Mouse (Mus musculus) midbrain, embryonic 14.5 days (tissue): Measurements from ENCODE around the gene Gm10160. TPM values are rescaled to one million over a fixed set of nuclear protein-coding genes. Genes with fewer than 3 reads are reported as not detected.
"Not testable (repeated sequence)": the region's sequence is repeated elsewhere in the genome, so short reads cannot be mapped to it uniquely, and the experiment has no call there.

Source experiments
- ATAC-seq: fragments of 200-750 bp; cut with Nextera tagmentation; 2 replicates; pipeline ENCODE4 v1.8.0; 2017; ENCODE audit warnings: moderate number of reproducible peaks, moderate library complexity; ENCODE audit not compliant: low FRiP score, low TSS enrichment
- DNase-seq: peaks from one replicate; pipeline ENCODE4 v3.0.0-alpha.2; 2015
- H3K27ac ChIP-seq: fragments of 300-500 bp; sonication (generic); replicated peaks from 2 replicates; pipeline ENCODE4 v1.5.1; 2014; ENCODE audit warnings: mild to moderate bottlenecking, low read depth, low read length, moderate library complexity
- H3K27me3 ChIP-seq: fragments of 300-500 bp; sonication (generic); 2 replicates; pipeline ENCODE4 v1.6.1; 2014; ENCODE audit warnings: low read length, control low read depth, mixed read lengths; ENCODE audit not compliant: control insufficient read depth, insufficient read depth
- H3K36me3 ChIP-seq: fragments of 300-500 bp; sonication (generic); 2 replicates; pipeline ENCODE4 v1.6.1; 2014; ENCODE audit warnings: low read length, control low read depth; ENCODE audit not compliant: control insufficient read depth, insufficient read depth
- H3K4me1 ChIP-seq: fragments of 300-500 bp; sonication (generic); 2 replicates; pipeline ENCODE4 v1.6.1; 2014; ENCODE audit warnings: mild to moderate bottlenecking, antibody characterized with exemption, low read length, control low read depth; ENCODE audit not compliant: control insufficient read depth, insufficient read depth
- H3K4me2 ChIP-seq: fragments of 300-500 bp; sonication (generic); 2 replicates; pipeline ENCODE4 v1.6.1; 2014; ENCODE audit warnings: mild to moderate bottlenecking, low read length, moderate library complexity
- H3K4me3 ChIP-seq: fragments of 300-500 bp; sonication (generic); replicated peaks from 2 replicates; pipeline ENCODE4 v1.5.1; 2014; ENCODE audit warnings: low read depth, low read length
- H3K9ac ChIP-seq: fragments of 300-500 bp; sonication (generic); replicated peaks from 2 replicates; pipeline ENCODE4 v1.6.1; 2014; ENCODE audit warnings: mild to moderate bottlenecking, low read length, moderate library complexity
- H3K9me3 ChIP-seq: fragments of 300-500 bp; sonication (generic); 2 replicates; pipeline ENCODE4 v1.6.1; 2016; ENCODE audit warnings: low read length, control low read depth, mixed read lengths; ENCODE audit not compliant: control insufficient read depth
- WGBS: fragments of 180-500 bp; shearing (Covaris S2); extraction: QIAGEN DNeasy Blood & Tissue Kit; methylation state at CpG from one replicate; pipeline ENCODE4 v1.1.7; 2014; 5-methylcytosine and 5-hydroxymethylcytosine counted together
- polyA plus RNA-seq: library from polyadenylated mRNA; unstranded; fragments of >200 nt; fragmentation: Nextera tagmentation; extraction: Ambion mirVana; gene quantifications from 2 replicates; pipeline ENCODE4 v1.2.1, GENCODE M21; 2014

Gene Gm10160
- polyA plus RNA-seq, 1 experiment from 2014 or later = not detected

DNA sequence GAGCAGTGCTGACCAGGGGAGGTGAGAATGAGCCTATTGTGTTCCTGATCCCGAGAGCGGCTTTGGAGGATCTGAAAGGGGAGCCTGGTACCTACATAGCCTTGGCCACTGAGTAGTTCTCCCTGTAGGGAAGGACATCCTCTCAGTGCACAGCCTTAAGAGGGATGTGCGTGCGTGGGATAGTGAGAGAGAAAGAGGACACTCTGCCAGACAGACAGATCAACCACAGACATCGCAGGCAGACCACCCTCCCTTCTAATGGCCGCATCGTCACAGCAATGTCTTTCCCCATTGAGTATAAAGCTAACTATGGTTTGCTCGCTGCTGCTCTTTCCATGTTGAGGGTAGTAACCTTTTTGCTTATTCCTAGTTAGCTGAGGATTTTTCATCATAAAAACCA is 11.7 kb downstream of the Gm10160 start:
- 68% methylated on average over 8 of the region's 8 CpGs for WGBS
- H3K9ac ChIP-seq = no peak overlapping the region
- DNase-seq (no peak), ATAC-seq (no peak)
- H3K4me1 ChIP-seq = no peaks in the 10 kb centered on the region
- no peaks in the 10 kb centered on the region for H3K27me3 ChIP-seq
- H3K4me2 ChIP-seq = no peak overlapping the region
- H3K36me3 ChIP-seq = no peaks in the 10 kb centered on the region
- H3K27ac ChIP-seq = no peak overlapping the region
- H3K9me3 ChIP-seq = no peaks in the 10 kb centered on the region
- no peak overlapping the region for H3K4me3 ChIP-seq

DNA sequence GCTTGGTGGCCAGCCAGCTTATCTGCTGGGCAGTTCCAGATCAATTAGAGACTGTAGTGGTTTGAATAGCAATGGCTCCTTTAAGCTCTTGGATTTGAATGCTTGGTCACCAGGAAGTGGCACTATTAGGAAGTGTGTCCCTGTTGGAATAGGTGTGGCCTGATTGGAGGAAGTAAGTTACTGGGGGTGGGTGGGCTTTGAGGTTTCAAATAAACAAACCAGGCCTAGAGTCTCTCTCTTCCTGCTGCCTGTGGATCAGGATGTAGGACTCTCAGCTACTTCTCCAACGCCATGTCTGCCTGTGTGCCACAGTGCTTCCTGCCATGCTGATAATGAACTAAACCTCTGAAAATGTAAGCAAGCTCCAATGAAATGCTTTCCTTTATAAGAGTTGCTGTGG is 12.6 kb downstream of the Gm10160 start:
- H3K4me3 ChIP-seq = no peak overlapping the region
- no peak for DNase-seq
- H3K9ac ChIP-seq = no peak overlapping the region
- H3K27ac ChIP-seq = no peak overlapping the region
- no peaks in the 10 kb centered on the region for H3K27me3 ChIP-seq
- no peak overlapping the region for H3K4me2 ChIP-seq
- no peak for ATAC-seq
- no peaks in the 10 kb centered on the region for H3K36me3 ChIP-seq
- no peaks in the 10 kb centered on the region for H3K4me1 ChIP-seq
- 76% methylated on average over 1 of the region's 1 CpGs for WGBS
- H3K9me3 ChIP-seq = no peaks in the 10 kb centered on the region

DNA sequence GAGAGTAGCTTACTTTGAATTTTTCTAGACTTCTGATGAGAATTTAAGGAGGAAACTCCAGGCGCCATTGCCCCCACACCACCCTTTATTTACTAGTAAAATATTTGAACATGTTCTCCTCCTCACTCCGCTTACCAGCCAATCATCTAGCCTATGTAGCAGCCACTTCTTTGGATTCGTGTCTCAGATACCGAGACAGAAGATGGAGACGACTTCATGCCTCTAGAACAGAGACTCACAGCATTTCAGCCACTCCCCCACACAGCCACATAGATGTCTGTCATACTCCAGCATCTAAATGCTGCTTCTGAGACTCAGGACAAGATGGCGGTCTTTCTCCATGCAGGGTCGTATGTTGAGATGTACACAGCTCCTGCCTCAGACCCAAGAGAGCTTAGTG is 13.5 kb downstream of the Gm10160 start:
- no peaks in the 10 kb centered on the region for H3K4me1 ChIP-seq
- no peaks in the 10 kb centered on the region for H3K27me3 ChIP-seq
- no peak overlapping the region for H3K9ac ChIP-seq
- 89% methylated on average over 7 of the region's 7 CpGs for WGBS
- no peak overlapping the region for H3K4me2 ChIP-seq
- H3K36me3 ChIP-seq = no peaks in the 10 kb centered on the region
- H3K4me3 ChIP-seq = no peak overlapping the region
- no peak for DNase-seq
- H3K9me3 ChIP-seq = no peaks in the 10 kb centered on the region
- ATAC-seq = no peak
- H3K27ac ChIP-seq = no peak overlapping the region

DNA sequence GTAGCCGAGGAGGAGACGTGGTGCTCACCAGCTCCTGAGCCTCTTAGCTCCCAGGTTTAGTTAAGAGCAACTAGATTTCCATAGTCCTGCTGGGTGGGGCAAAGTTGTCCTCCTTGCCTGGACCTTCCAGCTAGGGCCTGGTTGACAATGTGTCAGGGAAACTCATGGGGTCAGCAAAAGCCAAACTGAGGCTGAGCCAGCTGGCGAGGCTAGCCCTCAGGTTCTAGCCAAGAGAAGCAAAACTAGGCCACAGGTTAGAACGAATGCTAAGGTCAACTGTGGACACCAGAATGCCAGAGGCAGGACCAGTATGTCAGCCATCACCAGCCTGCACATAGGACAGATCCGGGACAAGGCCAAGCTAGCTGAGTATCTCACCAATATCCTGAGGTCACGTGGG is 14.2 kb downstream of the Gm10160 start:
- 84% methylated on average over 6 of the region's 6 CpGs for WGBS
- no peaks in the 10 kb centered on the region for H3K9me3 ChIP-seq
- no peak for DNase-seq

DNA sequence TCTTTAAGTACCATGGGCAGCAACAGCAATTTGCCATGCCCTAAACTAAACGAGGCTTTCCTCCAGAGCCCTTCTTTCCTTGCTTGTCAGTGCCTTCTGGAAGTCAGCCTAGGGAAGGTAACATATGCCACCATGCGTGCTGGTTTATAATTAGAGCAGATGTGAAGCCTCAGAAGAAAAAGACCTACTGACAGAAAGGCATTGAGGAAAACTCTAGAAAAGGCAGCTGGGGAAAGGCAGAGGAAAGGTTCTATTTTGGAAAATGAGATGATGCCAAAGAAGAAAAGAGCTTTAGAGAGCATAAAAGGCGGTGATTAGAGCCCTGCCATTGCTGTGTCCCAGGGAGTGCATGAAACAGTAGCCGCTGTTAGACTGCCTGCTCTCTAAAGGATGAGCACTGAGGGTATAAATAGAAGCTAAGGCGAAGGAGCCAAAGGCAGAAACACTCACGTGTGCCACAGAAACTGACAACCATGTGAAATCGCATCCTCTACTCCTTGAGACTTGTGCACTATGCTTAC is 14.9 kb downstream of the Gm10160 start:
- ATAC-seq (no peak), DNase-seq (no peak)
- no peaks in the 10 kb centered on the region for H3K9me3 ChIP-seq
- H3K27ac ChIP-seq = no peak overlapping the region
- H3K36me3 ChIP-seq = no peaks in the 10 kb centered on the region
- no peak overlapping the region for H3K9ac ChIP-seq
- H3K4me1 ChIP-seq = no peaks in the 10 kb centered on the region
- no peak overlapping the region for H3K4me3 ChIP-seq
- no peaks in the 10 kb centered on the region for H3K27me3 ChIP-seq
- WGBS = 60% methylated on average over 7 of the region's 7 CpGs
- no peak overlapping the region for H3K4me2 ChIP-seq

More for the DNA sequence above, 14.2 kb downstream of the Gm10160 start:
- H3K9ac ChIP-seq = no peak overlapping the region
- H3K36me3 ChIP-seq = no peaks in the 10 kb centered on the region
- ATAC-seq = no peak
- no peak overlapping the region for H3K4me3 ChIP-seq
- no peaks in the 10 kb centered on the region for H3K27me3 ChIP-seq
- H3K27ac ChIP-seq = no peak overlapping the region
- H3K4me1 ChIP-seq = no peaks in the 10 kb centered on the region
- no peak overlapping the region for H3K4me2 ChIP-seq

DNA sequence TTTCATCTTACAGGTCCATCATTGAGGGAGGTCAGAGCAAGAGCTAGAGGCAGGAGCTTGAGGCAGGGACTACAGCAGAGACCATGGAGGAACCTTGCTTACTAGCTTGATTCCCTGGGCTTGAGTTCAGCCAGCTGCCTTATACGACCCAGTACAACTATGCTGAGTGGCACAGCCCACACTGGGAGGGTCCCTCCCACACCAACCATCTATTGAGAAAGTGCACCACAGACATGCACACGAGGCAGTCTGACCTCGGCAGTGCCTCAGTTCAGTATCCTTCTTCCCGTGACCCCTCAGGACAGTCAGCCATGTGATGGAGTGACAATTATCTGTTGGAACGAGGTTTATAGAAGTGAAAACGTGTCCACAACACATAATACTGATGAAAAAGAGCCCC is 15.8 kb downstream of the Gm10160 start:
- H3K4me2 ChIP-seq = no peak overlapping the region
- no peaks in the 10 kb centered on the region for H3K36me3 ChIP-seq
- no peaks in the 10 kb centered on the region for H3K27me3 ChIP-seq
- no peak overlapping the region for H3K9ac ChIP-seq
- H3K9me3 ChIP-seq = no peaks in the 10 kb centered on the region
- H3K4me3 ChIP-seq = no peak overlapping the region
- H3K4me1 ChIP-seq = no peaks in the 10 kb centered on the region
- 64% methylated on average over 6 of the region's 6 CpGs for WGBS
- no peak for ATAC-seq
- H3K27ac ChIP-seq = no peak overlapping the region
- no peak for DNase-seq

DNA sequence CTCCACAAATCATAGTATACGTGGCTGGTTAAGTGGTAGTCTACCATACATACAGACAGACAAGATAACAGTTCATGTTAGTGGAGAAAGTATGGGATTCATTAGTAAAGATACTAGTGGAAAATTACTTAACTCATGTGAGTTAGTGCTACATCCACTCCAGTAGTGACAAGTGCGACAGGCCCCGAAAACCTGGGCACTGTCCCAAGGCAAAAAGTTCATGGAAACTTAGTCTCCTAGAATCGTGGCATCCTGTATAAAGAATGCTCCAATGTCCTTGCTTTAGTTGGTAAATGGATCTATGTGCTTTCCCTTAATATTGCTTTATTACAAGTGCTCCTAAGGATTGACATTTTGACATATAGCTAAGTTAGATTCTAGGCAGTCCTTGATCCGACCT is 17.8 kb downstream of the Gm10160 start:
- not testable (repeated sequence) for H3K4me2 ChIP-seq, H3K9me3 ChIP-seq, H3K4me3 ChIP-seq, H3K9ac ChIP-seq, DNase-seq, ATAC-seq, H3K36me3 ChIP-seq, H3K27me3 ChIP-seq, H3K27ac ChIP-seq, H3K4me1 ChIP-seq
- WGBS = 89% methylated on average over 5 of the region's 5 CpGs

DNA sequence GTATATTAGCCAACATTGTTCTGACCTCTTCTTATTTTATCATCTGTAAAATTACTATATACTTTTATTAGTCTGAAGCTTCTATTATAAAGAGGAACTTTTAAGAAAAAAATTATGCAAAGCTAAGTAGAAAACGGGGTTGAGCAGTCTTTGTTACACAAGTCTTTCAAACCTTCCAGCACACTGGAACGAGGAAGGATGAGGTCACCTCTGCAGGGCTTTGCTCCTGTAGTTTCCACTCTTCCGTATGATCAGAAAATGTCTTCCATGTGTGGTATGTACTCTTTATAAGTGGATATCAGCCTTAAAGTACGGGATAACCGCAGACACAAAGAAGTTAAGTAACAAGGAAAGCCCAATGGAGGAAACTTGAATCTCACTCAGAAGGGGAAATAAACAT is 20.2 kb downstream of the Gm10160 start:
- no peak overlapping the region for H3K4me2 ChIP-seq
- H3K9me3 ChIP-seq = no peaks in the 10 kb centered on the region
- H3K9ac ChIP-seq = no peak overlapping the region
- no peaks in the 10 kb centered on the region for H3K27me3 ChIP-seq
- no peak for ATAC-seq
- H3K27ac ChIP-seq = no peak overlapping the region
- no peak for DNase-seq
- H3K36me3 ChIP-seq = no peaks in the 10 kb centered on the region
- H3K4me1 ChIP-seq = no peaks in the 10 kb centered on the region
- 93% methylated on average over 5 of the region's 5 CpGs for WGBS
- no peak overlapping the region for H3K4me3 ChIP-seq

DNA sequence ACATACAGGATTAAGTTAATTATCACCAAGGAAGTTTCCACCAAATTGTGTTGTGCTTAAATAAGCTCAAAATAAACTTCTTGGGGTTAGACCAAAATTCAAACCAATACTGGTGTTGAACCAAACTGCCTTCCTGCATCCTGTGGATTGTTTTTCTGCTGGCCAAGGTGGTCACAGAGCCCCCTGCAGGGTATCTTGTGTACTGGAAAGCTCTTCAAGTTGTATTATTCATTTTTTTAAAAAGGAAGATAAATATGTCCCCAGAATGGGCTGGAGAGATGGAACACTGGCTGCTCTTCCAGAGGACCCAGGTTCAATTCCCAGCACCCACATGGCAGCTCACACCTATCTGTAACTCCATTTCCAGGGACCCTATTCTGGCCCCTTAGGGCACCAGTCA is 20.7 kb downstream of the Gm10160 start:
- H3K9ac ChIP-seq = no peak overlapping the region
- H3K9me3 ChIP-seq = no peaks in the 10 kb centered on the region
- no peak overlapping the region for H3K27ac ChIP-seq
- no peaks in the 10 kb centered on the region for H3K4me1 ChIP-seq
- no peaks in the 10 kb centered on the region for H3K36me3 ChIP-seq
- H3K27me3 ChIP-seq = no peaks in the 10 kb centered on the region
- DNase-seq (no peak), ATAC-seq (no peak)
- H3K4me2 ChIP-seq = no peak overlapping the region
- no peak overlapping the region for H3K4me3 ChIP-seq
